Mouse (Mus musculus) spleen, adult 2 months (tissue): ENCODE data around the gene Cdh3.

Experiments
- CTCF ChIP-seq: fragments of 200-500 bp; IDR thresholded peaks from 2 replicates; pipeline ENCODE4 v1.5.1; 2011; ENCODE audit warnings: mild to moderate bottlenecking, inconsistent platforms; ENCODE audit not compliant: insufficient read depth, insufficient read length, insufficient replicate concordance; ENCODE audit errors: extremely low read depth
- POLR2A ChIP-seq: fragments of 200-500 bp; IDR thresholded peaks from 2 replicates; pipeline ENCODE4 v1.6.1; 2011; ENCODE audit warnings: low read depth, low read length, inconsistent platforms

- TF ChIP-seq POLR2A (no peak), CTCF (no peak)
Measured at GRCm38 (mm10) chr8:106543043-106543442, 32.4 kb downstream of the Cdh3 start.
